Mouse (Mus musculus) frontal cortex, postnatal 36 days (tissue): ENCODE data around the gene Rpl28.
"Not testable (repeated sequence)": the region's sequence is repeated elsewhere in the genome, so short reads cannot be mapped to it uniquely, and the experiment has no call there.

Experiments used
- DNase-seq, 2 experiments: peaks; one replicate each; pipeline ENCODE4 v3.0.0; 2022; ENCODE audit warnings: low spot score in 2 of 2

Rpl28 gene

DNA sequence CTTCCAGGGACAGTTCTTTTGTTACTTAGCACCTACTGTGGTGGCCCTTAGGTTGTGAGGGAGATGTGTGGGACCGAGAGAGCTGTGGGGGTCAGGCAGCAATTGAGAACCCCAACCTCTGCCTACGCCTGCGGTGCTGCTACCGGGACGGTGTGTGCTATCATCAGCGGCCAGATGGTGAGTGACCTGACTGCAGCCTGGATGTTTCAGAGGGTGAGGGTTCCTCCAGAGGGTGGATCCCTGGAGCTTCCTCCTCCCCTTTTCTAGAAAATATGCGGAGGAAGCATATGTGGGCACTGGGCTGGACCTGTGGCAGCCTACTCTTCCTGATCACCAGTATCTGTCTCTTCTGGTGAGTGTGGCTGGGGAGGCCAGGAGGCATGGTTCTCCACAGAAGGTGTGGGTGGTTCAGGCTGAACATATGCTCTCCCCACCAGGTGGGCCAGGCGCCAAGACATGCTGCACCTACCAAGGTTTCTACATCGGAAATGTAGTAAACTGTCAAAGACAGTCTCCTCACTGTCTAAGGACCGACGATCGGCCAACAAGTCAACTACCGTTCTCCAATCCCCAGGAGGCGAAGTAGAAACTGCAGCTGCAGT is 8.9 kb upstream of the Rpl28 start:
- DNase-seq = peak; percentile 43 to 47

DNA sequence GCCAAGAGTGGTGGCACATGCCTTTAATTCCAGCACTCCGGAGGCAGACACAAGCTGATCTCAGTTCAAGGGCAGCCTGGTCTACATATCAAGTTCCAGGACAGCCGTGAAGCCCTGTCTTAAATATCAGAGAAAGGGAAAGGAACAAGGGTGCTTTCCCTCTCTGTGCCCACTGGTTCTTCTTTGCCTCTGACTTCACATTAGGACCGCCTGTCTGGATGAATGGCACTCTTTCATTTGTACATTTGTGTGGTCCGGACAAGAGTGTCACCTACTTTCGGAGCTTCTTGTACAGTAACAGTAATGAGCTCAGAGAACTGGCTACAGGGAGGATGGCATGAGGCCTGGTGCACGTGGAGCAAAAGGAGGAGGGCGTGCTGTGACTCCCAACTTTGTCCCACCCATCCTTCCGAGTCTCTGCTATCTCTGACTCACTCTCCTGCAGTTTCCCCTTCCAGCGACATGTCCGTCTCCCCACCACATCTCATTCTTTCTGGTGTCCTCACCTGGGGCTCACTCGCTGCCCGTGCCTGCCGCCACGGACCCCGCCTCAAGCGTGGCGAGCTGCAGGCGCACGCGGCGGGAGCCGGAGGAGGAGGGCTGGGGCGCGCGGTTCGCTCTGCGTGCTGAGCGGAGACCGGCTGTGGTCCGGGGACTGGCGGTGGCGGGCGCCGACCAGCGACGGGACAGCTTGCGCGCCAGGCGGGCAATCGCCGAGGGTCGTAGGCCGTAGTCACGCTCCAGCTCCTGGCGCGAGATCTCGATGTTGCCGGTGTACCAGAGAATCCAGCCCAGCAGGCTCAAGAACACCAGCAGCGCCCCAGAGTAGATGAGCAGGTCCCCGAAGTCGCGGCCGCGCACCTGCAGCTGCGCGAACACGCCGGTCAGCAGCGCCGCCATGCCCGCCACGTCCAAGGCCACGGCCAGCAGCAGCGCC is 3.9 kb upstream of the Rpl28 start:
- DNase-seq = peak; percentile 52 to 57

- no peak for DNase-seq
Observed at GRCm38 (mm10) chr7:4789436-4789935, 3.2 kb upstream of the Rpl28 start, which contains the start of gene Tmem238. TSS of gene Tmem238 (minus strand) at chr7:4789656.

GRCm38 (mm10) chr7:4793248-4793647 is 574 bp downstream of the Rpl28 start:
- not testable (repeated sequence) for DNase-seq

GRCm38 (mm10) chr7:4793674-4794073 is 1.0 kb downstream of the Rpl28 start:
- DNase-seq = no peak

- DNase-seq = no peak
Observed at GRCm38 (mm10) chr7:4794631-4795168, 2.0 kb downstream of the Rpl28 start.

GRCm38 (mm10) chr7:4795767-4796433 is 3.2 kb downstream of the Rpl28 start:
- DNase-seq = peak in 1 of 2 experiments; percentile 44

GRCm38 (mm10) chr7:4802247-4802646 is 9.6 kb downstream of the Rpl28 start:
- DNase-seq = no peak

GRCm38 (mm10) chr7:4806716-4807115 is 14.0 kb downstream of the Rpl28 start:
- DNase-seq = peak in 1 of 2 experiments; percentile 49

- not testable (repeated sequence) for DNase-seq
Observed at GRCm38 (mm10) chr7:4811131-4811530, 18.5 kb downstream of the Rpl28 start.

- DNase-seq = no peak
Observed at GRCm38 (mm10) chr7:4811842-4812302, 19.2 kb downstream of the Rpl28 start.

- peak; percentile 97 to 98 for DNase-seq
Observed at GRCm38 (mm10) chr7:4812303-4813104, 19.8 kb downstream of the Rpl28 start, which contains the start of gene Ube2s. TSS of gene Ube2s (minus strand) at chr7:4812590.

- no peak for DNase-seq
Observed at GRCm38 (mm10) chr7:4813105-4813791, 20.6 kb downstream of the Rpl28 start.

DNA sequence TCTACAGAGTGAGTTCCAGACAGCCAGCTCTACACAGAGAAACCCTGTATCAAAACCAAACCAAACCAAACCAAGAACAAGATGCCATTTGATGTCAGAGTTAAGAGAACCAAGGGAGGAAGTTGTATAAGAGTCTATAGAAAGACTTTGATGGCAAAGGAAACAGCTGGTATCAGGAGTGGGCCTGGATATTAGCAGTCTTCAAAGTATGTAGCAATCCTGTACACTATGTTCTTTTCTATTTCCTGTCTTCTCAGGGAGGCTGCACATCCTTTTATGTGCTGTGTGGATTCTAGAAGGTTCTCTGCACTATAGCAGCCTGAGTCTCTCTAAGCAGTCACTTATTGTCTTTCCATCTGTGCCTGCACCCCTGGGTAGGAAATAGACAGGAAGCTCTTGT is 23.9 kb downstream of the Rpl28 start:
- no peak for DNase-seq

GRCm38 (mm10) chr7:4820925-4821324 is 28.3 kb downstream of the Rpl28 start:
- DNase-seq = not testable (repeated sequence)

DNA sequence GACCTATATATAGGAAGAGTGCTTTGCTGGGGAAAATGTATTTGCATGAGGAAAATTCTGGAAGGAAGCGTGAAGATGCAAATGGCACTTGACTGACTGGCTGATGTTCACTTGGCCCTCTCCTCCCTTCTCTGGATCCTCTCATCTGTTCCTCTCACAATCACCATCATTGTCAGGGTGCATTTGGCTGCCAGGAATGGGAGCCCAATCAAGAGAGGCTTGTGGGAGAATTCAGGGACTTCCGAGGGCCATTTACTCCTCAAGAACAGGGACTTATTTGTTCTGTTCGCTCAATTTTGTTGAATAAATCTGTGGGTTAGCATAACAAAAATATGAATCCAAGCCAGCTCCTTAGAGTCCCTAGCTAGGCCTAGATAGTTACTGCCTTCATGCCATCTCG is 29.0 kb downstream of the Rpl28 start:
- peak in 1 of 2 experiments; percentile 49 for DNase-seq

DNA sequence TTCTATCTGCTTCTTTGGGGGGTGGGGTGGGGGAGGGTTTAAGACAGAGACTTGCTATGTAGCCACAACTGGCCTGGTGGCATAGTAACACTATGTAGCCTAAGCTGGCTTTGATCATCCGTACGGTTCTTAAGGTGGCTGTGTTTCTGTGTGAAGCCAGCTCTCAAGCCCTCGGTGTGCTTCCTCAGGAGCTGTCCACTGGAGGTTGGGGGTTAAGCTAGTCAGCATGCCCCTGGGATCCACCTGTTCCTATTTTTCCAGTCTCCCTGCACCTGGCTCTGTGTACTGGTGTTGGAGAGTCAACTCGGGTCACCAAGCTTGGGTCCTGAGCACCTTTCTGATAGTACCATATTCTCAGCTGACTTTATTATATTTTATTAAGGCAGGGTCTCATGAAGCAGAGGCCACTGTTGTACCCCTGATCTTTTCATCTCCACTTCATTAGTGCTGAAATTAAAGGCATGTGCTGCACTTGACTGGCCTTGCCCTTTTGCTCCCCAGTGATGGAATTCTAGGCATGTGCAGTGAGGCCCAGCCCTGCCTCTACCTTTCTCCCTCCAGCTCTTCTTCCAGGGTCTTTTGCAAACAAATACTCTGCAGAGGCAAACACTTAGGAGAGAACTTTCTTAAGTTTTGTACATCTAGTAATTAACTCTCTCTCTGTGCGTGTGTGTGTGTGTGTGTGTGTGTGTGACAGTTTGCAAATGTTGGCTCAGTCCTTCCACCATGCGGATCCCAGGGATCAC is 29.7 kb downstream of the Rpl28 start:
- DNase-seq = no peak

DNA sequence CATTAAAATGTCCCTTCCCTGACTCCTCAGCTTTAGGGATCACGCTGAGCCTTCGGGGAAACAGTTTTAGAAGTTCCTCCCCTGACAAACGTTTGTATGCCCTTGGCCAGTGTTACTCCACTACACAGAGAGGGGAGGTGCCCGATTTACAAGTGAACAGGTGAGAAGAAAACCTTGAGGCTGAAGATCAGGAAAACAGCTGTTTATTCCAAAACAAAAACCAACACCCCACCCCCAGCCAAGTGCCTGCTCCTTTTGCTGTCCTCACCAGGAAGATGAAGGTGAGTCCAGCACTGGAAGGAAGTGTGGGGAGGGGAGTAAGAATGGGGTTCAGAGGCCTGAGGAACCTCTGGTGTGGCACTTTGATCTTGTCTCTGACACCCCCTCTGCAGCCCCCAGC is 32.7 kb downstream of the Rpl28 start:
- DNase-seq = no peak

- DNase-seq = no peak
Observed at GRCm38 (mm10) chr7:4830476-4830875, 37.8 kb downstream of the Rpl28 start.
